Mouse (Mus musculus) granulocyte monocyte progenitor cell, adult 5-6 weeks (primary cell): ENCODE data around the gene Ccdc38. TPM values are rescaled to one million over a fixed set of nuclear protein-coding genes. Genes with fewer than 3 reads are reported as not detected.
A peak's percentile ranks its signal among the peaks of the same experiment; 100 is the strongest.

Experiments
- ATAC-seq: replicated peaks from 2 replicates; pipeline ENCODE4 v1.8.0; 2016; ENCODE audit warnings: mild to moderate bottlenecking, moderate TSS enrichment, inconsistent platforms; ENCODE audit not compliant: poor library complexity, severe bottlenecking
- total RNA-seq, 2 experiments: library from RNA; stranded (forward) in 1 of 2; stranded (reverse) in 1 of 2; fragments of 200-712, 200-1000 nt in 1 of 2; fragments of >200 nt in 1 of 2; fragmentation: Nextera tagmentation in 1 of 2; gene quantifications; 2 replicates each; pipeline ENCODE4 v1.2.3; 2014 to 2017

Gene Ccdc38
- total RNA-seq (2014; fragmentation: Nextera tagmentation) = 0.13 TPM in 1 of 2 replicates, not detected in the other
- 0.26 and 2.6 TPM in 2 replicates for total RNA-seq (2017)

GRCm38 (mm10) chr10:93540431-93541210, at the start of gene Ccdc38:
TSS of gene Ccdc38 (plus strand) at chr10:93540632.
- peak; percentile 1; the same call in 1 of the 2 replicates for ATAC-seq

- ATAC-seq = peak; percentile 44
Measured at GRCm38 (mm10) chr10:93500864-93501263, 39.6 kb upstream of the Ccdc38 start.

GRCm38 (mm10) chr10:93501346-93501745, 39.1 kb upstream of the Ccdc38 start:
- ATAC-seq = 0 out of 2 replicates have a peak, but pooled peaks have one; percentile 12

GRCm38 (mm10) chr10:93508383-93508970, 32.0 kb upstream of the Ccdc38 start:
- ATAC-seq = no peak

GRCm38 (mm10) chr10:93509532-93510153, 30.8 kb upstream of the Ccdc38 start:
- ATAC-seq = no peak; the same call in 1 of the 2 replicates

GRCm38 (mm10) chr10:93515419-93515818, 25.0 kb upstream of the Ccdc38 start:
- peak; percentile 37; the same call in 1 of the 2 replicates for ATAC-seq

- ATAC-seq = no peak
Measured at GRCm38 (mm10) chr10:93515927-93516326, 24.5 kb upstream of the Ccdc38 start.

GRCm38 (mm10) chr10:93517754-93518153, 22.7 kb upstream of the Ccdc38 start:
- ATAC-seq = no peak

GRCm38 (mm10) chr10:93518186-93518585, 22.2 kb upstream of the Ccdc38 start:
- no peak for ATAC-seq

- no peak for ATAC-seq
Measured at GRCm38 (mm10) chr10:93518620-93519019, 21.8 kb upstream of the Ccdc38 start.

- ATAC-seq = no peak
Measured at GRCm38 (mm10) chr10:93519159-93519558, 21.3 kb upstream of the Ccdc38 start.

- ATAC-seq = no peak
Measured at GRCm38 (mm10) chr10:93519756-93520155, 20.7 kb upstream of the Ccdc38 start.

- ATAC-seq = peak; percentile 58
Measured at GRCm38 (mm10) chr10:93520994-93521393, 19.4 kb upstream of the Ccdc38 start.

GRCm38 (mm10) chr10:93525329-93525728, 15.1 kb upstream of the Ccdc38 start:
- ATAC-seq = no peak

- ATAC-seq = no peak
Measured at GRCm38 (mm10) chr10:93538287-93538686, 2.1 kb upstream of the Ccdc38 start.

- no peak for ATAC-seq
Measured at GRCm38 (mm10) chr10:93538818-93539217, 1.6 kb upstream of the Ccdc38 start.

GRCm38 (mm10) chr10:93539775-93540430, 529 bp upstream of the Ccdc38 start, which contains the start of gene Amdhd1:
TSS of gene Amdhd1 (minus strand) at chr10:93540033.
- peak; percentile 94 for ATAC-seq

- ATAC-seq = peak; percentile 61
Measured at GRCm38 (mm10) chr10:93541585-93541984, 1.2 kb downstream of the Ccdc38 start.

GRCm38 (mm10) chr10:93542356-93542755, 1.9 kb downstream of the Ccdc38 start:
- ATAC-seq = no peak

- ATAC-seq = no peak
Measured at GRCm38 (mm10) chr10:93543176-93543575, 2.7 kb downstream of the Ccdc38 start.
